Mouse (Mus musculus): ENCODE data around the gene Dock9. TPM values are rescaled to one million over a fixed set of nuclear protein-coding genes. Genes with fewer than 3 reads are reported as not detected.
A peak's percentile ranks its signal among the peaks of the same experiment; 100 is the strongest.
"Not testable (repeated sequence)": the region's sequence is repeated elsewhere in the genome, so short reads cannot be mapped to it uniquely, and the experiment has no call there.

The Dock9 gene
- total RNA-seq, 2 experiments from 2014 or later = 20.9 to 27.5 TPM

GRCm38 (mm10) chr14:121737277-121737676 lies 60.4 kb downstream of the Dock9 start:
- no peak for DNase-seq

GRCm38 (mm10) chr14:121735678-121736077 lies 62.0 kb downstream of the Dock9 start:
- DNase-seq = no peak

- no peak for DNase-seq
These were observed 63.4 kb downstream of the Dock9 start for GRCm38 (mm10) chr14:121734217-121734616.

- DNase-seq = no peak
These were observed 63.9 kb downstream of the Dock9 start for GRCm38 (mm10) chr14:121733694-121734093.

GRCm38 (mm10) chr14:121732196-121732595 lies 65.4 kb downstream of the Dock9 start:
- DNase-seq = no peak

DNA sequence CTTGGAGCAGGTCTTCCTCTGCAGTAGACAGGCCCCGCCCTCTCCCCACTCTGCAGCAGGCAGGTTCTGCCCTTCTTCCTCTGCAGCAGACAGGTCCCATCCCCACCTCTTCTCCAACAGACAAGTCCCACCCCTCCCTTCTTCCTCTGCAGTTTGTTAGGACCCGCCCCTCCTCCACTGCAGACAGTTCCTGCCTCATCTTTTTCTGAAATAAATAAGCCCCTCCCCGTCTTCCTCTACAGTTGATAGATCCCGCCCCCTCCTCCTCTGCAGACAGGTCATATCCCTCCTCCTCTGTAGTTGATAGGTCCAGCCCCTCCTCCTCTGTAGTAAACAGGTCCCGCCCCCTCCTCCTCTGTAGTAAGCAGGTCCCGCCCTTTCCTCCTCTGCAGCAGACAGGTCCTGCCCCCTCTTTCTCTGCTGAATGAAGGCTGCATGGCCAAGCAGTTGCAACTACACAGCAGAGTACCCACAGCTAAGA lies 65.9 kb downstream of the Dock9 start:
- DNase-seq = peak in 1 of 2 experiments; percentile 29

DNA sequence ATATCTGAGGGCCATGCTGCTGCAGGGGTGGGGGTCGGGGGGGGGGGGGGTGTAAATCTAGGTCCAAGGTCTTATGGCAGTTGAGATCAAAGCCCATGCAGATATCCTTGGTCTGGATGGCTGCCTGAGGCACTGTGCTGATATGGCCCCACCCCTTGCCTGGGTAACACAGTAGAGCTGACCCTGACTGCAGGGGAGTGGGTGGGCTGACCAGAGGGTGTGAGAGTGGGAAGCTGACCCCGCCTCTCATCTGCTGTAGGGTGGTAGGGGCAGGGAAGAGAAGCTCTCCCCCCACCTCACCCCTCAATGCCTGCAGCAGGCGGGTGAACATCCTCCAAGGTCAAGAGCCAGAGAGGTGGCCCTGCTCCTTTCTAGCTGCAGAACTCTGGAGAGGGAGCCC lies 66.7 kb downstream of the Dock9 start:
- no peak for DNase-seq

- DNase-seq = no peak
These were observed 69.6 kb downstream of the Dock9 start for GRCm38 (mm10) chr14:121727996-121728395.

- no peak for DNase-seq
These were observed 73.1 kb downstream of the Dock9 start for GRCm38 (mm10) chr14:121724501-121724900.

DNA sequence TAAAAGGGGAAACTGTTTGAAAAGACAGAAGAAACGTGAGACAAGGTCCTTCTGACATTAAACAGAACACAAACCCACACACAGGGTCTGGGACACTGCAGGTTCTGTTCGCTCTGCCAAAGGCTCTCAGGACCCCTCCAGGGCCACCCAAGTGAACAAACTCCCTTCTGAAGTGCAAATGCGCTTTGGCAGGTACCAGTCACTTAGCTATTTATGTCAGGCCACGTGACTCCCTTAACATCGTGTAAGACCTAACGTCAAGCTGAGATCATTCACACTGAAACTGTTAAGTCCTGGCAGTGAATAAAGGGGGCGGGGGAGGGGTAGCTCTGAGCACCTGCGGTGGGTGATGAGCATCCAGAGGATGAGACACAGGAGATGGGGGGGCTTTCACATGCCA lies 74.9 kb downstream of the Dock9 start:
- no peak for DNase-seq

GRCm38 (mm10) chr14:121721431-121721830 lies 76.2 kb downstream of the Dock9 start:
- no peak for DNase-seq

GRCm38 (mm10) chr14:121719638-121720601 lies 77.7 kb downstream of the Dock9 start:
- no peak for DNase-seq

GRCm38 (mm10) chr14:121714799-121715198 lies 82.8 kb downstream of the Dock9 start:
- DNase-seq = not testable (repeated sequence)

- no peak for DNase-seq
These were observed 83.4 kb downstream of the Dock9 start for GRCm38 (mm10) chr14:121714268-121714667.

- DNase-seq = no peak
These were observed 83.8 kb downstream of the Dock9 start for GRCm38 (mm10) chr14:121713830-121714197.

DNA sequence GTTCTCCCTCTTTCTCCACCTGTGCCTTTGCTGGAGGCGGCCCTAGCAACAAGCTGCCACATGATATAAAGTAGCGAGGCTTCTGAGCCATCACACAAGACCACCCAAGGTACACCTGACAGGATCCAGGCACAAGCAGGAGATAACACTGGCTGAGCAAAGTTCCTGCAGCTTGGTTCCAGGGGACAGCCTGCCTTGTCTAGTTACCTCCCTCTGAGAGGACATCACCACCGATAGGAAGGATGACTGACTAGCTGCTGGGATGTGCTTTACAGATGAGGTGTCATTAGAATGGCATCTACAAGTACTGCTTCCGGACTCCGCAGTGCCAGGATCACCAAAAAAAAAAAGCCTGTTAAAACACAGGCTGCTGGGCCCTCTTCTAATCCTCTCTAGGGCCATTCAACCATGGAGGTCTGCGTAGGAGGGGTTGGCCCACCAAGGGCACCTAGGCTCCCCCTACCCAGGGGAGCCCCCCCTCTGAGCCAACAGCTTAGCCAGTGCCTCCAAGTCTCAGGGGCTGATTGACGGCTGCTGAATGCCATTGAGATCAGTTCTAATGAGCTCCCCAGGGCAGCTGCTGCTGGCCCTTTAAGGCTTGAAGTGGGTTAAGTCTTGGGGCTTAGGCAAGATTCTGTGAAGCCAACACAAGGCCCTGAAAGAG lies 84.3 kb downstream of the Dock9 start:
- DNase-seq = no peak

DNA sequence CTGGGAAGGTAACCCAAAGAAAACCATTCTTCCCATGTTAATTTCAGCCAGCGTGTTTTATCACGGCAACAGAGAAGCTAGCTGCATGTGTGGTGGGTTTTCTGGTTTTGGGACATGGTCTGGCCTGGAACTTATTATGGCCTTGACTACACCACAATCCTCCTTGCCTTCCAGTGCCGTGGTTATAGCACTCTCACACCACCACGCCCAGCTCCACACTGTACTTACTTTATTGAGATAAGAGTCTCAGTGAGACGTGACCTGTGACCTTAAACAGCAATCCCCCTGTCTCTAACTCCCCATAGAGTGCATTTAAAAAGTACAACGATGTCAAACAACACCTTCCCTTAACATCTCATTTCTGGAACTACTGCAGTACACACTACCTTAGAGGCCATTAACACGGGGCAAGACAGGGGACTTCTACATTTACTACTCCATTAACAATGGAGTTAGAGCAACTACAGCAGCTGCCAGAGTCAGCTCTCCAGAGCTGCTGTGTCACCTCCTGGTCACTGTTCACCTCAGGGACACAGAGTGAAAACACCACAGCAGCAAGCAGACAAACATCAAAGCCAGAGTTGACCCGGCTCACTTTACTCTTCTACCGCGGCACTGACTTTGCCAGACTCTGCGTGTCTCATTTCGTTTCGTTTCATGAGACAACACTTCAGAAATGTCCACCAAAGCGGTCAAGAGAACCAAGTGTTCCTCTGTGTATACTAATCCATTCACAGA lies 86.4 kb downstream of the Dock9 start:
- no peak for DNase-seq

DNA sequence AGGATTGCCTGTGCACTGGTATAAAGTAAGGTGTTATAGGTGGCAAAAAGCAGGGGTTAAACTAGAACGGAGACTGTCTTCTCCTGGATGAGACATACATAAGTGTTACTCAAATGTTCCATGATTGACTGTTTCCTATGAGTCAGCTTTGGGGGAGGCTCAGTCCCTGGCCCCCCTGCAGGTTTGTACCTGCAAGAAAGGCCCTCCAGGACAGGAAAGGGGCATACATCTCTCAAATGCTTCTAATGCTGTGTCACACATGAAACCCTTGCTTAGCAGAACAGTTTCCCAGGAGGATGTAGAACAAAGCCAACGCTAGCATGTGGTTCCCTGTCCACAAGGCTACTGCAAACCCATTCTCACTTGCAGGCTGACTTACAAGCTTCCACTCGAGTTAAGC lies 87.5 kb downstream of the Dock9 start:
- no peak for DNase-seq

GRCm38 (mm10) chr14:121708244-121708643 lies 89.4 kb downstream of the Dock9 start:
- no peak for DNase-seq

- no peak for DNase-seq
These were observed 91.1 kb downstream of the Dock9 start for GRCm38 (mm10) chr14:121706482-121706901.

- DNase-seq = no peak
These were observed 92.0 kb downstream of the Dock9 start for GRCm38 (mm10) chr14:121705644-121706043.

DNA sequence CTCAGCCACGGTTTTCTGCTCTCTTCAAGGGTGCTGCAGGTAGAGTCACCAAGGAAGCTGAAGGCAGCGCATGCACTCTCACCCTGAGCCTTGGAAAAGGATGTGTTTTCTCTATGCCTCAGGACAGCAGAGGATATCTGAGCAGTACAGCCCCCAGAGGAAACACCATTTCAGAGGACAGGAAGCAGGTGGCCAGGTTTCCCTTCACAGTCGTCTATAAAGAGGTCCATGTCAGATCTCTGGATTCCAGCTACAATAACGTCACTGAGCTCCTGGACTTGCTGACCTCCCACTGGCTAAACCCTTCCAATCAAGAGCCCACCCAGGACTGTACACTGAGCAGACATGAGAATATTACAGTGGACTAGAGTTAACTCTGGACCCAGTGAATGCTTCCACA lies 95.1 kb downstream of the Dock9 start:
- no peak for DNase-seq
